Mouse (Mus musculus) MEL (cell line): ENCODE results near the gene Trp53i13. TPM values are rescaled to one million over a fixed set of nuclear protein-coding genes. Genes with fewer than 3 reads are reported as not detected.

Experiments
- DNase-seq: peaks from one replicate; pipeline ENCODE4 v3.0.0; 2011; ENCODE audit warnings: low read depth, low spot score
- H3K27ac ChIP-seq: 2 replicates; pipeline ENCODE4 v1.5.1; 2012; ENCODE audit warnings: low read depth, mild to moderate bottlenecking, control low read depth, low read length, moderate library complexity; ENCODE audit not compliant: control insufficient read depth
- H3K27me3 ChIP-seq, 2 experiments: fragments of 150-350 bp in 1 of 2; sonication (generic) in 1 of 2; 2 replicates each; pipeline ENCODE4 v1.6.1; 2012; ENCODE audit warnings: low read length in 2 of 2, mild to moderate bottlenecking in 2 of 2, improper control_type of control experiment in 1 of 2, moderate library complexity in 1 of 2; ENCODE audit not compliant: insufficient read depth in 2 of 2, control insufficient read depth in 1 of 2
- H3K36me3 ChIP-seq, 2 experiments: 2 replicates each; pipeline ENCODE4 v1.6.1; 2012 to 2014; ENCODE audit warnings: low read length in 2 of 2, improper control_type of control experiment in 1 of 2, inconsistent platforms in 1 of 2, mild to moderate bottlenecking in 1 of 2; ENCODE audit not compliant: insufficient read depth in 2 of 2, control insufficient read depth in 1 of 2
- H3K4me1 ChIP-seq, 2 experiments: fragments of 150-350 bp in 1 of 2; sonication (generic) in 1 of 2; 2 replicates each; pipeline ENCODE4 v1.6.1; 2012; ENCODE audit warnings: low read length in 2 of 2, improper control_type of control experiment in 1 of 2, mild to moderate bottlenecking in 1 of 2; ENCODE audit not compliant: insufficient read depth in 2 of 2, control insufficient read depth in 1 of 2
- H3K4me3 ChIP-seq, 2 experiments: fragments of 150-350 bp in 1 of 2; sonication (generic) in 1 of 2; 2 replicates each; pipeline ENCODE4 v1.5.1; 2012; ENCODE audit warnings: low read depth in 2 of 2, low read length in 2 of 2, mild to moderate bottlenecking in 2 of 2, moderate library complexity in 2 of 2, control low read depth in 1 of 2, improper control_type of control experiment in 1 of 2; ENCODE audit not compliant: control insufficient read depth in 1 of 2, insufficient read depth in 1 of 2
- H3K79me2 ChIP-seq: 2 replicates; pipeline ENCODE4 v1.6.1; 2012; ENCODE audit warnings: mild to moderate bottlenecking, low read length, moderate library complexity; ENCODE audit not compliant: control insufficient read depth, poor library complexity, insufficient read depth
- H3K9ac ChIP-seq: 2 replicates; pipeline ENCODE4 v1.6.1; 2012; ENCODE audit warnings: low read depth, mild to moderate bottlenecking, control low read depth, low read length, moderate library complexity; ENCODE audit not compliant: control insufficient read depth, poor library complexity, severe bottlenecking
- H3K9me3 ChIP-seq: fragments of 150-350 bp; sonication (generic); replicated peaks from 2 replicates; pipeline ENCODE4 v1.6.1; 2012; ENCODE audit warnings: mild to moderate bottlenecking, low read length, improper control_type of control experiment, moderate library complexity; ENCODE audit not compliant: insufficient read depth
- BHLHE40 ChIP-seq: IDR thresholded peaks from 2 replicates; pipeline ENCODE4 v1.6.1; 2012; ENCODE audit warnings: low read depth, mild to moderate bottlenecking, inconsistent platforms, low read length, improper control_type of control experiment, borderline replicate concordance
- E2F4 ChIP-seq: IDR thresholded peaks from 2 replicates; pipeline ENCODE4 v1.6.1; 2011; ENCODE audit warnings: low read depth, low read length, improper control_type of control experiment, borderline replicate concordance
- MXI1 ChIP-seq: IDR thresholded peaks from 2 replicates; pipeline ENCODE4 v1.6.1; 2011; ENCODE audit warnings: mild to moderate bottlenecking, low read depth, low read length, improper control_type of control experiment
- NELFE ChIP-seq: IDR thresholded peaks from 2 replicates; pipeline ENCODE4 v1.6.1; 2011; ENCODE audit warnings: low read depth, low read length, improper control_type of control experiment
- NRF1 ChIP-seq: IDR thresholded peaks from 2 replicates; pipeline ENCODE4 v1.6.1; 2014; ENCODE audit warnings: low read depth, mild to moderate bottlenecking, inconsistent platforms, low read length, improper control_type of control experiment, moderate library complexity; ENCODE audit not compliant: poor library complexity, insufficient read depth, severe bottlenecking
- POLR2AphosphoS2 ChIP-seq: IDR thresholded peaks from 2 replicates; pipeline ENCODE4 v1.6.1; 2011; ENCODE audit warnings: low read length, improper control_type of control experiment
- POLR2AphosphoS5 ChIP-seq: IDR thresholded peaks from 2 replicates; pipeline ENCODE4 v1.6.1; 2012; ENCODE audit warnings: low read depth, borderline replicate concordance, mild to moderate bottlenecking, inconsistent platforms, low read length, moderate library complexity, mixed read lengths
- RAD21 ChIP-seq: IDR thresholded peaks from 2 replicates; pipeline ENCODE4 v1.6.1; 2011; ENCODE audit warnings: mild to moderate bottlenecking, low read depth, low read length, improper control_type of control experiment
- TBP ChIP-seq: IDR thresholded peaks from 2 replicates; pipeline ENCODE4 v1.8.0; 2011; ENCODE audit warnings: low read depth, low read length, improper control_type of control experiment
- TCF12 ChIP-seq: IDR thresholded peaks from 2 replicates; pipeline ENCODE4 v1.6.1; 2014; ENCODE audit warnings: low read depth, mild to moderate bottlenecking, inconsistent platforms, low read length, improper control_type of control experiment, moderate library complexity
- UBTF ChIP-seq: IDR thresholded peaks from 2 replicates; pipeline ENCODE4 v1.6.1; 2012; ENCODE audit warnings: low read depth, mild to moderate bottlenecking, inconsistent platforms, low read length, improper control_type of control experiment, moderate library complexity, borderline replicate concordance; ENCODE audit not compliant: insufficient read depth
- ZMIZ1 ChIP-seq: IDR thresholded peaks from 2 replicates; pipeline ENCODE4 v1.6.1; 2012; ENCODE audit warnings: low read depth, mild to moderate bottlenecking, inconsistent platforms, low read length, improper control_type of control experiment, moderate library complexity
- ZNF384 ChIP-seq: IDR thresholded peaks from 2 replicates; pipeline ENCODE4 v1.6.1; 2012; ENCODE audit warnings: low read depth, mild to moderate bottlenecking, inconsistent platforms, low read length, improper control_type of control experiment
- polyA plus RNA-seq, 2 experiments: library from polyadenylated mRNA; stranded (reverse) in 1 of 2; unstranded in 1 of 2; fragments of >175 nt in 1 of 2; fragments of >200 nt in 1 of 2; gene quantifications; 2 replicates each; pipeline versions ENCODE4 v1.2.1 to v1.2.4; 2012; ENCODE audit warnings: low replicate concordance in 2 of 2, low read depth in 1 of 2; ENCODE audit not compliant: insufficient read length in 2 of 2, insufficient read depth in 1 of 2, missing spikeins in 1 of 2
- total RNA-seq: library from RNA; depleted of rRNA; stranded (reverse); fragments of 300-350 nt; gene quantifications from 2 replicates; pipeline ENCODE4 v1.2.3, GENCODE M21; 2012

The Trp53i13 gene
- total and polyA plus RNA-seq, 3 experiments = 6.0 to 12.3 TPM; not detected in 1

- Histone ChIP-seq H3K79me2 (peaks cover 52% of the 10 kb centered on the region), H3K36me3 (peaks cover 0 to 17% of the 10 kb centered on the region in 2 experiments; a peak in 2 of 4 replicates), H3K27me3 (no peaks in the 10 kb centered on the region), H3K27ac (no peak overlapping the region), H3K9me3 (no peaks in the 10 kb centered on the region), H3K4me1 (peaks cover 0 to 22% of the 10 kb centered on the region in 2 experiments; a peak in 2 of 4 replicates), H3K9ac (no peak overlapping the region), H3K4me3 (no peak overlapping the region)
- TF ChIP-seq TCF12 (no peak), NELFE (no peak), E2F4 (no peak)
- DNase-seq = peak; percentile 44
These were observed 32.1 kb downstream of the Trp53i13 start for GRCm38 (mm10) chr11:77483510-77484255.

- no peak for DNase-seq
- TF ChIP-seq E2F4 = no peak
- TF ChIP-seq ZMIZ1 = no peak
- TF ChIP-seq ZNF384 = no peak
- no peak for TF ChIP-seq MXI1
- TF ChIP-seq RAD21 = no peak
- H3K4me1 ChIP-seq = peaks cover 0 to 16% of the 10 kb centered on the region in 2 experiments; a peak in 2 of 4 replicates
- H3K27ac ChIP-seq = no peak overlapping the region
- peaks cover 46% of the 10 kb centered on the region for H3K79me2 ChIP-seq
- no peaks in the 10 kb centered on the region for H3K9me3 ChIP-seq
- H3K4me3 ChIP-seq = no peak overlapping the region
- no peak overlapping the region for H3K9ac ChIP-seq
- H3K36me3 ChIP-seq = peaks cover 0 to 12% of the 10 kb centered on the region in 2 experiments; a peak in 2 of 4 replicates
- no peaks in the 10 kb centered on the region for H3K27me3 ChIP-seq
These were observed 32.7 kb downstream of the Trp53i13 start for GRCm38 (mm10) chr11:77483043-77483442.

GRCm38 (mm10) chr11:77476895-77477294 is 38.9 kb downstream of the Trp53i13 start:
- no peaks in the 10 kb centered on the region for H3K4me1 ChIP-seq
- DNase-seq = no peak
- no peaks in the 10 kb centered on the region for H3K9me3 ChIP-seq
- peaks cover 9% of the 10 kb centered on the region; the same call in 1 of the 2 replicates for H3K79me2 ChIP-seq
- H3K4me3 ChIP-seq = no peak overlapping the region
- no peaks in the 10 kb centered on the region for H3K27me3 ChIP-seq
- H3K36me3 ChIP-seq = peaks cover 0 to 3% of the 10 kb centered on the region in 2 experiments; a peak in 2 of 4 replicates
- TF ChIP-seq TBP = no peak
- no peak for TF ChIP-seq UBTF
- TF ChIP-seq POLR2AphosphoS5 = no peak
- no peak for TF ChIP-seq BHLHE40
- TF ChIP-seq NRF1 = no peak
- TF ChIP-seq ZMIZ1 = no peak
- no peak for TF ChIP-seq POLR2AphosphoS2
- no peak overlapping the region for H3K27ac ChIP-seq
- H3K9ac ChIP-seq = no peak overlapping the region
